Mouse (Mus musculus) gastrocnemius, adult 8-10 months (tissue): ENCODE measurements around the gene Rtcb. TPM values are rescaled to one million over a fixed set of nuclear protein-coding genes. Genes with fewer than 3 reads are reported as not detected.

Experiments used
- DNase-seq, 2 experiments: peaks; one replicate each; pipeline ENCODE4 v3.0.0; 2022; ENCODE audit warnings: low spot score in 2 of 2
- total RNA-seq, 4 experiments: library from RNA; stranded (reverse); gene quantifications; 2 replicates each; pipeline ENCODE4 v1.2.4; 2022

Gene Rtcb
- total RNA-seq, 4 experiments from 2014 or later: 41.6 to 53.8 (median 46.9) TPM

GRCm38 (mm10) chr10:85948483-85949196, 9.0 kb downstream of the Rtcb start:
- no peak for DNase-seq

DNA sequence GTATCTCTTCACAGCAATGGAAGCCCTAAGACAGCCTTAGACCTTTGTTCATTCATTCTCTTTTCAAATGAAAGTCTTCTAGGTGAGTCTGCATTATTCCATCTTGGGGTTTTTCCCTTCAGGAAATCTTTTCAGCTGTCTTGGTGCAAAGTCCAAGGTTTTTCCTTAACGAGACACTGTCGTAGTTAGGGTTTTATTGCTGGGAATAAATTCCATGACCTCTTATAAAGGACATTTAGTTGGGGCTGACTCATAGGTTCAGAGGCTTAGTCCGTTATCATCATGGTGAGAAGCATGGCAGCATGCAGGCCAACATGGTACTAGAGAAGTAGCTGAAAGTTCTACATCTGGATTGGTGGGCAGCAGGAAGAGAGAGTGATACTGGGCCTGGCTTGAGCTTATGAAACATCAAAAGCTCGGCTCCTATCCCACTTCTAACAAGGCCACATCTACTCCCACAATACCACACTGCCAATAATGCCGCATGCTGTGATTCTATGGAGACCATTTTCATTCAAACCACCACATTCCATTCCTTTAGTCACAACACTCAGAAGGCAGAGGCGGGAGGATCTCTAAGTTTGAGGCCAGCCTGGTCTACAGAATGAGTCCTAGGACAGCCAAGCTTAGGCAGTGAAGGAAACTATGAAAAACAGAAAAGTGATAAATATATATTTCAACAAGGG, 21.2 kb downstream of the Rtcb start:
- no peak for DNase-seq

- DNase-seq: no peak
These were observed 27.7 kb downstream of the Rtcb start for GRCm38 (mm10) chr10:85929962-85930361.

DNA sequence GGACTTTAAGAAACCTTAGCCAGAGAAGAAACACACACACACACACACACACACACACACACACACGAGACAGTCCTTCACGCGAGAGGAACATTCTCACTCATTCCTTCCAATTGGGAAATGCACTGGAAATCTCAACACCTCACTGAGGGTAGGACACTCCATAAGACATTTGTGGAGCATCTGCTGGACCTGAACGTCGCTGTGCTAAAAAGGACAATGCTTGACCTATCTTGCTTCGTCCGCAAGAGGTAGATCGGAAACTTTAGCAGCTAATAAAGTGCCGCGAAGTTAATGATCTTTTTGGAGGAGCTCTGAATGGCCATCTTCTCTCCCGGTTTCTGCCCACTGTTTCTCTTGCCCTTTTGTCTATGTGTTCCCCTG, 28.4 kb downstream of the Rtcb start:
- no peak for DNase-seq

GRCm38 (mm10) chr10:85928499-85929207, 29.0 kb downstream of the Rtcb start:
- peak in 1 of 2 experiments; percentile 6 for DNase-seq

- DNase-seq: no peak
These were observed 29.8 kb downstream of the Rtcb start, which contains the start of gene Ascl4 for GRCm38 (mm10) chr10:85927676-85928445. TSS of gene Ascl4 (plus strand) at chr10:85927681.

DNA sequence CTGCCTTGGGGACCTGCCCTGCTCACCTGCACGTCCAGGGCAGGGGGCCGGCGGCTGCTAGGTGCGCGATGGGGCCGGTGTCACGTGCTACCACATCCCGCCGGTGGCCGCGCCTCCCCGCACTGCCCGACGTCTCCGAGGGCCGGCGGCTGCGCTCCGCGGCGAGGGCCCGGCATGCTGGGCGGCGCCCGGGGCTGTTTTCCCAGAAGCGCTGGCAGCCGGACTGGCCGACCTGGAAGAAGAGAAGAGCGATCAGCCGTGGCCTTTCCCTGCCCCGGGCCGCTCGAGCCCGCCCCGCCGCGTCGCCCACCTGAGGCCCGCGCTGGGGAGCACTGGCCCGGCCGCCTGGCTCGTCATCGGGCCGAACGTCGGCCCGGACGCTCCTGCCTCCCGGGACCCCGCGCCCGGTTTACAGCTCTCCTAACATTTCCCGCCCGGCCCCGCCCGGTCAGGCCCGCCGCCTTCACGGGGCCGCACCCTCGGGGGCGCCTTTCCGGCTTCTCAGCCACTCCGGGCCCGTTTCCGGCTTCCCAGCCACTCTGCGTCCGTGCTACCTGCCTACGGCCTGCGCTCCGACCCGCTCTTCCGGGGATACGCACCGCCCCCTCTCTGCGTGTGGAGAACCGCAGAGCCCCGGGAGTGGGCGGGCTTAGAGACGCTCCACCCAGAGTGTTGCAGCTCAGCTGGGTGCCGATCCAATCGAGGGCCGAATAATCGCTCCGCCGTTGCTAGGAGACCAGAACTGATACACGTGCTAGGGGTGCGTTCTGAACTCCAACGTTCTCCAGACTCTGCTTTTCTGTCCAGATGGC, 40.9 kb downstream of the Rtcb start, which contains the start of gene Prdm4:
Prdm4 (minus strand) TSS at position 645 of the 812 bp plus-strand sequence.
- peak; percentile 95 to 98 for DNase-seq

Other genes starting within 250 kb of the Rtcb start
- gene Pwp1, start 128.3 kb downstream of the Rtcb start, total RNA-seq: 10 to 100 TPM; 14.5 to 21.5 (median 17.7) TPM
- gene Prdm4, start 40.7 kb downstream of the Rtcb start, total RNA-seq: 10 to 100 TPM; 14.2 to 19.6 (median 16.8) TPM
- not detected for gene Ascl4, start 30.1 kb downstream of the Rtcb start, total RNA-seq
- not detected for gene Bpifc, start 54.1 kb upstream of the Rtcb start, total RNA-seq
- gene Fbxo7, start 64.1 kb upstream of the Rtcb start, total RNA-seq: 10 to 100 TPM in 2 of 4 experiments, 1 to 10 TPM in 2; 9.4 to 11.9 (median 10.1) TPM